Mouse (Mus musculus): Measurements from ENCODE around the gene Bace2. TPM values are rescaled to one million over a fixed set of nuclear protein-coding genes. Genes with fewer than 3 reads are reported as not detected.

The Bace2 gene
- total RNA-seq (2021) = 10 to 100 TPM; 10.3 to 12.7 TPM

GRCm38 (mm10) chr16:97356499-97357187, at the start of gene Bace2:
Gene Bace2, plus strand, starts transcription at chr16:97356742.
- intact Hi-C loops (cut with DNase I) = loop anchor here (10.0 kb wide), 1 partner anchor 58 kb away; no protein-coding TSS in a partner anchor
- DNase-seq (ENCODE audit: extremely low spot score in 1 of 2, low spot score in 2 of 2) = peak in 1 of 2 experiments; percentile 88

- no peak for DNase-seq (ENCODE audit: extremely low spot score in 1 of 2, low spot score in 2 of 2)
- intact Hi-C loops (cut with DNase I) = no loop called here
These were observed 48.9 kb upstream of the Bace2 start for GRCm38 (mm10) chr16:97307594-97307993.

- no peak for DNase-seq (ENCODE audit: extremely low spot score in 1 of 2, low spot score in 2 of 2)
- intact Hi-C loops (cut with DNase I) = loop anchor here (5.0 to 10.0 kb wide), 3 partner anchors 157 to 495 kb away; no protein-coding TSS in a partner anchor
These were observed 46.6 kb upstream of the Bace2 start for GRCm38 (mm10) chr16:97309796-97310569.

DNA sequence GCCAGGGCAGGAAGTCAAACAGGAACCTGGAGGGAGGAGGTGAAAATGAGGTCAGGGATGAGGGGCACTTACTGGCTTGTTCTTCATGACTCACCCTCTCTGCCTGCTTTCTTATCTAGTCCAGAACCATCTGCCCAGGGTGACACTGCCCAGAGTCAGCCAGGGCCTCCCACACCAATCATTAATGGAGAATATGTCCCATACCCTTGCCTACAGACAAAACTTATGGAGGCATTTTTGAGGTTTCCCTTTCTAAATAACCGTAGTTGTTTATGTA, 46.0 kb upstream of the Bace2 start:
- DNase-seq (ENCODE audit: extremely low spot score in 1 of 2, low spot score in 2 of 2) = no peak
- intact Hi-C loops (cut with DNase I) = loop anchor here (5.0 to 10.0 kb wide), 3 partner anchors 157 to 494 kb away; no protein-coding TSS in a partner anchor

GRCm38 (mm10) chr16:97312960-97313686, 43.4 kb upstream of the Bace2 start:
- peak; percentile 74 to 80 for DNase-seq (ENCODE audit: extremely low spot score in 1 of 2, low spot score in 2 of 2)
- intact Hi-C loops (cut with DNase I) = loop anchor here (5.0 to 10.0 kb wide), 3 partner anchors 154 to 492 kb away; no protein-coding TSS in a partner anchor

DNA sequence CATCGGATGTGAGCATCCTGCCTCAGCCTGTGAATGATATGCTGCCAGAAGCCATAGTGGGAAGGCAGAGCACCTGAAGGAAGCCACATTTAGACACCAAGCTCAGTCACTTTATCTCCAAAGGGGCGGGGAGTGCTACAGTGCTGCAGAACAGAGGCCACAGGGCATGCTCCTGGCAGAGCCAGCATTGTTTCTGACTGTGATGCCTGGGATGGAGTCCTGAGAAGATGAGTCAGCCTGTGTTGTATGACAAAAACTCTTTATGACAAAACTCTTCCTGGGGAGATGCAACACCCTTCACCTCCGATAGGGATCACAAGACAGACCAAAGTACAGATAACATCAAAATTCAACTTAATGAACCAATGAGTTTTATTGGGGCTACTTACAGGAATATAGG, 35.0 kb upstream of the Bace2 start:
- intact Hi-C loops (cut with DNase I) = no loop called here
- no peak for DNase-seq (ENCODE audit: extremely low spot score in 1 of 2, low spot score in 2 of 2)

GRCm38 (mm10) chr16:97322604-97323003, 33.9 kb upstream of the Bace2 start:
- intact Hi-C loops (cut with DNase I) = no loop called here
- peak in 1 of 2 experiments; percentile 9 for DNase-seq (ENCODE audit: extremely low spot score in 1 of 2, low spot score in 2 of 2)

DNA sequence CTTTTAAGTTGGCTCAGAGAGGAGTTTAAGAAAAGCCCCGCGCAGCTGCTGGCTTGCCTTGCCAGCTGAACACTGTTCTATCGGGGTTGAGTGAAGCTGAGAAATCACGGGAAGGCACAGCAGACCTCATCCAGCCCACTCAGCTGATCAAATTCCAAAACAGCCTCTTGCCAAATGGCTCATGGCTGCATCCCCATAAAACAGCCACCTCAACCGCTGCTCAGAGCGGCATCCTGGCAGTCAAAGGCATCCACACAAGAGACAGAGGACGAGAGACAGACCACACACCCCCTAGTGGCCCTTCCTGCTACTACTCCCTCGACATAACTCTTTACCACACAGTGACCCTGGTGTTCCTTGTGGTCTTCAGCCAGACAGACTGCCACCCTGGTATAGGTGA, 30.6 kb upstream of the Bace2 start:
- peak; percentile 53 to 55 for DNase-seq (ENCODE audit: extremely low spot score in 1 of 2, low spot score in 2 of 2)
- intact Hi-C loops (cut with DNase I) = no loop called here

- intact Hi-C loops (cut with DNase I) = no loop called here
- DNase-seq (ENCODE audit: extremely low spot score in 1 of 2, low spot score in 2 of 2) = no peak
These were observed 27.9 kb upstream of the Bace2 start for GRCm38 (mm10) chr16:97328602-97329001.

DNA sequence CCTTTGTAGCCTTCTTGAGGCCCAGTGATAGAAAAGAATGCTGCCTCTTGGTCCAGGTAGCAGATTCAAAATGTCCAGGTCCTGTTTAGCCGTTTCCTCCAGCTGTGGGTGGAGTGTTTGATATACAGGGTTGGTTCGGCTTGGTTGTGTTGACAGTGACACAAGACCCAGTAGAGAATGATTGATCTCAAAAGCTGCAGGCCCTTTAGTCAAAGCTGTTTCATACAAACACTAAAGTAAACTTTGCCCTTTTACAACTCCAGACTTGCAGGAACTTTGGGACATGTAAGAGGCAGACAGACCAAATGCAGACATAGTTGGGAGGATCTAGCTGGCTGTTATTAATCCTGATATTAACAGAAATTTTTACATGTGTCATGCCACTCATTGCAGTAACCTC, 3.5 kb upstream of the Bace2 start:
- no peak for DNase-seq (ENCODE audit: extremely low spot score in 1 of 2, low spot score in 2 of 2)
- intact Hi-C loops (cut with DNase I) = loop anchor here (10.0 kb wide), 1 partner anchor 62 kb away; no protein-coding TSS in a partner anchor

GRCm38 (mm10) chr16:97354632-97355031, 1.9 kb upstream of the Bace2 start:
- intact Hi-C loops (cut with DNase I) = loop anchor here (10.0 kb wide), 1 partner anchor 60 kb away; no protein-coding TSS in a partner anchor
- no peak for DNase-seq (ENCODE audit: extremely low spot score in 1 of 2, low spot score in 2 of 2)

- DNase-seq (ENCODE audit: extremely low spot score in 1 of 2, low spot score in 2 of 2) = peak in 1 of 2 experiments; percentile 63
- intact Hi-C loops (cut with DNase I) = loop anchor here (10.0 kb wide), 1 partner anchor 57 kb away; no protein-coding TSS in a partner anchor
These were observed 763 bp downstream of the Bace2 start for GRCm38 (mm10) chr16:97357188-97357821.

GRCm38 (mm10) chr16:97362231-97362888, 5.8 kb downstream of the Bace2 start:
- no peak for DNase-seq (ENCODE audit: extremely low spot score in 1 of 2, low spot score in 2 of 2)
- intact Hi-C loops (cut with DNase I) = no loop called here

DNA sequence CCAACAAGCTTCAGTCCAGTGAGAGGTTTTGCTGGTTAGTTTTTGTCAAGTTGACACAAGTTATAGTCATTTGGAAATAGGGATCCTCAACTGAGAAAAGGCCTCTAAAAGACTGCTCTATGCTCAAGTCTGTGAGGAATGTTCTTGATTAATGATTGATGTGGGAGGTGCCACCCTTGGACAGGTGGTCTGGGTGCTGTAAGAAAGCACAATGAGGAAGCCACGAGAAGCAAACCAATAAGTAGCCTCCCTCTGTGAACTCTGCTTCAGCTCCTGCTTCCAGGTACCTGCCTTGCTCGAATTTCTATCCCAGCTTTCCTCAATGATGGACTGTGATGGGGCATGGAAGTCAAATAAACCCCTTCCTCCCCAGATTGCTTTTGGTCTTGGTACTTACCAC, 9.6 kb downstream of the Bace2 start:
- intact Hi-C loops (cut with DNase I) = no loop called here
- DNase-seq (ENCODE audit: extremely low spot score in 1 of 2, low spot score in 2 of 2) = no peak

DNA sequence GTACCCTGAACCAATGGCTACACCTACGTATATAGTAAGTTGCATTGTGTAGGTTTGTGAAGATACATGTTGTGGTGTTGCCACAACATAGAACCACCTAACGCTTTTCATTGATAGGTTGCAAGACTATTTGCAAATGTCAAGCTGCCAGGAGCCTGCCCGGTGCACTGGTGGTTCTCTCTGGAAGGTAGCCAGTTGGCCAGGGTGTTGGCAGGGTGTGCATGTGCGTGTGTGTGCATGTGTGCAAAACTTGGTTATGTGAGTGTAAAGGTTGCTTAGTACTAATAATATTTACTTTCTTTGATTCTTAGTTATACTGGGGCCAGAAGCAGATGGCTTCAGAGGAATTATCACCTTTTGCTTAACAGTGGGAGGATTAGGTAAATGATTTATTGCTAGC, 13.7 kb downstream of the Bace2 start:
- intact Hi-C loops (cut with DNase I) = no loop called here
- no peak for DNase-seq (ENCODE audit: extremely low spot score in 1 of 2, low spot score in 2 of 2)

GRCm38 (mm10) chr16:97387955-97388354, 31.4 kb downstream of the Bace2 start:
- intact Hi-C loops (cut with DNase I) = no loop called here
- DNase-seq (ENCODE audit: extremely low spot score in 1 of 2, low spot score in 2 of 2) = peak in 1 of 2 experiments; percentile 47

- intact Hi-C loops (cut with DNase I) = no loop called here
- DNase-seq (ENCODE audit: extremely low spot score in 1 of 2, low spot score in 2 of 2) = no peak
These were observed 34.7 kb downstream of the Bace2 start for GRCm38 (mm10) chr16:97391289-97391688.

GRCm38 (mm10) chr16:97391701-97392384, 35.3 kb downstream of the Bace2 start:
- intact Hi-C loops (cut with DNase I) = no loop called here
- no peak for DNase-seq (ENCODE audit: extremely low spot score in 1 of 2, low spot score in 2 of 2)
